Mouse (Mus musculus) erythroblast, embryonic 14.5 days (primary cell): ENCODE data around the gene Mtus2. TPM values are rescaled to one million over a fixed set of nuclear protein-coding genes. Genes with fewer than 3 reads are reported as not detected.

Source experiments
- H3K27me3 ChIP-seq: 2 replicates; pipeline ENCODE4 v1.6.1; 2012; ENCODE audit warnings: inconsistent platforms; ENCODE audit not compliant: control insufficient read depth
- H3K36me3 ChIP-seq: 2 replicates; pipeline ENCODE4 v1.6.1; 2012; ENCODE audit warnings: mild to moderate bottlenecking, inconsistent platforms; ENCODE audit not compliant: control insufficient read depth
- H3K4me1 ChIP-seq: 2 replicates; pipeline ENCODE4 v1.6.1; 2012; ENCODE audit warnings: inconsistent platforms; ENCODE audit not compliant: control insufficient read depth
- H3K4me3 ChIP-seq: replicated peaks from 2 replicates; pipeline ENCODE3; 2012; ENCODE audit warnings: moderate library complexity, mild to moderate bottlenecking, inconsistent platforms
- H3K9me3 ChIP-seq: 2 replicates; pipeline ENCODE4 v1.6.1; 2012; ENCODE audit warnings: low read length, inconsistent platforms, mixed read lengths; ENCODE audit not compliant: control insufficient read depth
- GATA1 ChIP-seq: IDR thresholded peaks from 2 replicates; pipeline ENCODE4 v1.6.1; 2012; ENCODE audit warnings: low read length, inconsistent platforms, mixed read lengths
- TAL1 ChIP-seq: IDR thresholded peaks from 3 replicates; pipeline ENCODE4 v1.6.1; 2012; ENCODE audit warnings: low read length, inconsistent platforms, mixed read lengths
- polyA plus RNA-seq: library from polyadenylated mRNA; stranded (reverse); fragments of >175 nt; gene quantifications from 2 replicates; pipeline ENCODE4 v1.2.3, GENCODE M21; 2012

Gene Mtus2
- polyA plus RNA-seq, 1 experiment, result not detected

DNA sequence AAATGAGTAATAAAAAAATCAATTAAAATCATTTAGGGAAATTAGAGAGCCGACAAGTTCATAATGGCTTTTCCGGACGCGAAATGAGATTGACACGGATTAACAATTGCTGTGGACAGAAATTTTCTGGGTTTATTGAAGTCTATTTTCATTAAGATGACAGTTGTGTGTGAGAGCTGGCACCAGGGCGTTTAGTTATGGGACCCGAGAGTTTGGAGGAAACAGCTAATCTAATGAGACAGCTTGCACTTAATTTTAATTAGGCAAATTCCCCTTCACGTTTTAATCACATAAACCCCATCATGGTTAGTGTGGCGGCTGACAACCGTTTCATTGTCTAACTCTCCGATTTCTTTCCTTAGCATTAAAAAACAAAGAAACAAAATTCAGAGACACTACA is 60.3 kb downstream of the Mtus2 start:
- no peaks in the 10 kb centered on the region for H3K36me3 ChIP-seq
- no peaks in the 10 kb centered on the region for H3K4me1 ChIP-seq
- no peak overlapping the region for H3K4me3 ChIP-seq
- no peak for TF ChIP-seq TAL1
- TF ChIP-seq GATA1, result no peak
- H3K27me3 ChIP-seq, result no peaks in the 10 kb centered on the region
- peaks cover 29% of the 10 kb centered on the region for H3K9me3 ChIP-seq

DNA sequence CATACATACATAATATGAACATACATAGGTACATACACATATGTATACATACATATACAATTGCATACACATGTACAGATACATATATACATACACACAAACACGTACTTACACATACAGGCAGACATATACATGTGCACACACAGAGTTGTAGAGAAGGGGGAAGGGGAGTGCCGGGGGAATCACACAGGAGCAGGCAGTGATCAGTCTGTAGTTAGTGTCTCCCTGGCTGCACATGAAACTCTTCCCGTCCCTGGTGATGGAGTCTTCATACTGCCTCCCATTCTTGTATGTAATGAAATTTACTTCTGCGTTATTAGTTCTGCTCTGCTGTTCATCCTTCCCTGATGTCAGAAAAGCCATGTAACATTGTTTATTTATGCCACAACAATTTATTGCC is 65.7 kb downstream of the Mtus2 start:
- peaks cover 42% of the 10 kb centered on the region for H3K9me3 ChIP-seq
- H3K4me1 ChIP-seq, result no peaks in the 10 kb centered on the region
- H3K4me3 ChIP-seq, result no peak overlapping the region
- TF ChIP-seq GATA1 (no peak), TAL1 (no peak)
- H3K36me3 ChIP-seq, result no peaks in the 10 kb centered on the region
- H3K27me3 ChIP-seq, result no peaks in the 10 kb centered on the region

DNA sequence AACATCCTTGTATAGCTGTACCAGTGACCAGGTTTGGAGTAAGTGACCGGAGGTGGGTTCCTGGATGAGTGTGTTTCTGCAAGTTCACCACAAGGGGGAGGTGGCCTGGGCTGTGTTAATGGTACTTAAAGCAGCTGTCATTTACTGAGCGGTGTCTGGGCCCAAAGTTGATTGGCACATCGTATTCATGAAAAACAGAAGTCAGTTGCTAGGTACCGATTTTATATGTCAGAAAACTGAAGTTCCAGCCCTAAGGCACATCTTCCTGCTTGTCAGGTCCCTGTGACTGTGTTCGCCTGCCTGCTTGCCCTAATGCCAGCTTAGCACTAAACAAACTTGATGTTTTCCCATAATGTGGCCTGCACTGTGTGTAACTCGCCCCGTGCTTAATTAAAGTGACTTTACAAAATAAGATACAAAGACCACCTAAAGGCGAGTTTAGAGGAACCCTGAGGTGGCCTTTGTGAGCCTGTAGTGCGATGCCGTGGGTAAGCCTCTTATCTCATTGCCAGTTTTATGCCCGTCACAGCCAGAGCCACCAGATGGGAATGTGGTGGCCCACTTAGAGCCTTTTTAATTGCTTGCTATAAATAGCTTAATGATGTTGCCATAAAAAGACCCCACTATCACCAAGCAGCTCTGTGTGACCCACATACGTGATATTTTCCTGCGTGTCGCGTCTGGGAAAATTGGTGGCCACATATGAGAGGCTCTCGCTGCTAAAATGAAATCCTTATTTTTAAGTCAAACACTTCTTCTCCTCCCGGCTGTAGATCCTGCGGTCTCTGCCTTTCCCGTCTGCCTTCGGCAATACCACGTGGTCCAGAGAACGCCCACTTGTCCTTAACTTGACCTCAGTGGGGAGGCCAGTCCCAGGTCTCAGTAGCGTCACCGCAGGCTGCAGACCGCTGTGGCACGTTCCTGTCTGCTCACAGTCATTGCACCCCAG is 69.6 kb downstream of the Mtus2 start:
- Histone ChIP-seq H3K4me1 (no peaks in the 10 kb centered on the region), H3K9me3 (peaks cover 42% of the 10 kb centered on the region), H3K27me3 (no peaks in the 10 kb centered on the region), H3K4me3 (no peak overlapping the region), H3K36me3 (no peaks in the 10 kb centered on the region)
- TF ChIP-seq GATA1, result no peak
- TF ChIP-seq TAL1, result no peak

DNA sequence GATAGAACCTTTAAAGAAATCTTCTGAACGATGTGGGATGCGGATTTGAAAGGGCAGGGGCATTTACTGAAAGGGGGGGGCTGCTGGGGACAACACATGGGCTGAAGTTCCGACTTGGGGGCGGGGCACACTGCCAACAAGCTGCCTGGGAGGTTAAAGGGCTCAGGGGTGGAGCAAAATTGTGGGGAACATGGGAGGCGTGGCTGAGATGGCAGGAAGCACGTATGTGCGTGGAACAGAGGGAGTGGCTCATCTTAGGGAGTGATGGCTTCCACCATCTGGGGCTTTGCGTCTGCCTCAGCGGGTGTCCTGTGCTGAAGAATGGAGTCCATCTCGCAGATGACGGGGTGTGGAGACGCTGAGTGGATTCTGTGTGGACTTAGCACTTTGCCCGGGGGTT is 70.9 kb downstream of the Mtus2 start:
- Histone ChIP-seq H3K9me3 (peaks cover 52% of the 10 kb centered on the region), H3K27me3 (no peaks in the 10 kb centered on the region), H3K36me3 (no peaks in the 10 kb centered on the region), H3K4me3 (no peak overlapping the region), H3K4me1 (no peaks in the 10 kb centered on the region)
- TF ChIP-seq GATA1 (no peak), TAL1 (no peak)

DNA sequence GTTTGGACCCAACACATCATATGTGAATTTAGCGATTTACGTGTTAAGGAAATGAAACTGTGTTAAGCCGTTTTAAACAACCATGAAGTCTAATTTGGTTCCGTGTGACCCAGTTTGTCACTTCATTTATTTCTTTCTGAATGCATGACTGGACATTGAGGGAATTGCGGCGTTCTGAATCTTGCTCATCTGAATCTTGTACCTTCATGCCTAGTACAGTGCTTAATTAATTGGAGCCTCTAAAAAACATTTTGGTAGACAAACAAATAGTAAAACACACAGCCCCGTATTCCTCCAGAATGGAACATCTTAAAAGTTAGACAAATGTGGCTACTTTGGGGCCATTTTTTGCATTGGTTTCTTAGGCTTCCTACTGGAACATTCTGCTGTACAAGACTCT is 84.5 kb downstream of the Mtus2 start:
- no peak for TF ChIP-seq GATA1
- no peak for TF ChIP-seq TAL1
- H3K9me3 ChIP-seq, result peaks cover 42% of the 10 kb centered on the region
- H3K36me3 ChIP-seq, result no peaks in the 10 kb centered on the region
- H3K4me1 ChIP-seq, result no peaks in the 10 kb centered on the region
- H3K27me3 ChIP-seq, result no peaks in the 10 kb centered on the region
- no peak overlapping the region for H3K4me3 ChIP-seq

DNA sequence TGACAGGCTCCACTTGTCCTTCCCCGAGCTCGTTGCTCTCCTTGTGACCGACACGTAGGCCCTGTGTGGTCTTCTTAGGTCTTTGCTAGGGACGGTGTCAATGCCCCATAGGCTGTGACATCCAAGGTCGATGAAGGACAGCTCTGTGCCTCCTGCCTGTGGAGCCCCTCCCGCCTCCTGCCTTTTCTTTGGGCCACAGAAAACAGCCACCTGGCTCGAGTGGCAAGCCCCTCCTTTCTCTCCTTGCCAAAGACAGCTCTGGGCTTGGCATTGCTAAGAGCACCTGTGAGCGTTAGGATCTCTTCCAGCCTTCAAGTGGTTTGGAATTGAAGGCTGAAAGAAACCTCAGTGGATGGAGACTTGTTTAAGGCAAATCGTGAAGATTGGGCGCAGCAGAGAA is 91.1 kb downstream of the Mtus2 start:
- no peak for TF ChIP-seq GATA1
- TF ChIP-seq TAL1, result no peak
- Histone ChIP-seq H3K27me3 (no peaks in the 10 kb centered on the region), H3K36me3 (no peaks in the 10 kb centered on the region), H3K4me1 (no peaks in the 10 kb centered on the region), H3K9me3 (peaks cover 35% of the 10 kb centered on the region), H3K4me3 (no peak overlapping the region)

DNA sequence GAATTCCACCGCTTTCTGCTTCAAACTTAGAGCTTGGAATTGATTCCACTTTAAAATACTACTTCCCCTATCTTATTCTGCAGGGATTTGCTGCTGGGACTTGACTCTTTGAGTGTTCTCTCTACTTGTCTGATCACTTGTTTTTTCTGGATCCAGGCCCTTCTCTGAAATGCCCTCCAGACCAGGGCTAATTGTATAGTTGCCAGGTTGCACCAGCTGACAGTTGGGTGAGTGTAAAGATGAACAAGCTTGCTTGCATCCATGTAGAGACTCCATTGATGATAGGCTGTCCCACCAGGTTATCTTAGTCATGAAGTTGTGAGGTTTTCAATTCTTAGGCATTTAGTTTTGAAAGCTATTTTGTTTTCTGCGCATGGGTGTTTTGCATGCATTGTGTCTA is 92.2 kb downstream of the Mtus2 start:
- Histone ChIP-seq H3K4me1 (no peaks in the 10 kb centered on the region), H3K9me3 (peaks cover 32% of the 10 kb centered on the region), H3K4me3 (no peak overlapping the region), H3K36me3 (no peaks in the 10 kb centered on the region), H3K27me3 (no peaks in the 10 kb centered on the region)
- TF ChIP-seq GATA1 (no peak), TAL1 (no peak)

DNA sequence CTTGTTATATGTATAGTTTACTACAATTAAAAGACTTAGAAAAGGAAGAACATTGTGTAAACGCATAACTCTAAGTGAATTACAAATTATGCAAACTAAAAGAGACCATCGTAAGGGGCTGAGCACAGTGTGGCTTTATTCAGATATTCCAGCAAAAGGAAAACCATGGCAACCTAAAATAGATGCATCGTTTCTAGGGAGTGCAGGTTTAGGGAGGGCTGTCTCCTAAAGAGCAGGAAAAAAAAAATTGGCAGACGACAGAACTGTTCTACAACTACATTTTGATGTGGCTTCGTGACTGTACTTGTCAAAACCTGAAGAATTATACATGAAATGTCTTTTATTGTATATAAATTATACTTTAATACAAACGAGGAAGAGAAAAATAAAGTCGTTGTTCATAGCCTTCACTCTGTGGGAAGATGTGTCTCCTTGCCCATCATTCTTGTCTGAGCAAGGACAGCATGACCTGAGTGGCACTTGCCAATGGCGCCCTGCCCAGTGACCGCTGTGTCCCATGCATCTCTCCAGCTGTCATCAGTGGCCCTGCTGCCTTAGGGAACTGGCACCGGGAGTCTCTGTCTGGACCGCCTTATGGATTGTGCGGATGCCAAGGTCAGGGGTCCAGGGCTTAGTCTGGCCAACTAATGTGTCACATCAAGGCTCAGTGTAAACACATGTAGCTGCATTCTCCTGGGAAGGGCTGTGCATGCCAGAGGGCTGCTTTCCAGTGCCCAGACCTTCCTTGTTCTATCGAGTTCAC is 95.9 kb downstream of the Mtus2 start:
- no peaks in the 10 kb centered on the region for H3K4me1 ChIP-seq
- TF ChIP-seq GATA1 (no peak), TAL1 (no peak)
- H3K36me3 ChIP-seq, result no peaks in the 10 kb centered on the region
- H3K27me3 ChIP-seq, result no peaks in the 10 kb centered on the region
- no peak overlapping the region for H3K4me3 ChIP-seq
- peaks cover 25% of the 10 kb centered on the region for H3K9me3 ChIP-seq

DNA sequence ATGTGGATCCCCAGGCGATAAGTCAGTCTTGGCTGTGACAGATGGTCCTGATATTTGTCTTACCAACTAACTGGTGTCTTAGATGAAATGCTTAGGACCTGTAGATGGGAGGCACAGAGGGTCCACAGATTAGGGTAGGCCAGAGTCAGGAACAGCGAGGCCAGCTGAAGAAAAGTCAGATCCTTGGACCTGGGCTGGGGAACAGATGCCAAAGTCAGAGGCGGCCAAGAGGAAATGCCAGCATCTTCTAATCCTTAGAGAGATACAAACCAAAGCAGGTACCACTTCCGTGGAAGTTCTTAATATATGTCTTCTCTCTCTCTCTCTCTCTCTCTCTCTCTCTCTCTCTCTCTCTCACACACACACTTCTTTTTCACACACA is 96.5 kb downstream of the Mtus2 start:
- Histone ChIP-seq H3K36me3 (no peaks in the 10 kb centered on the region), H3K27me3 (no peaks in the 10 kb centered on the region), H3K4me1 (no peaks in the 10 kb centered on the region), H3K9me3 (peaks cover 27% of the 10 kb centered on the region), H3K4me3 (no peak overlapping the region)
- TF ChIP-seq GATA1 (no peak), TAL1 (no peak)
